Mouse (Mus musculus) embryonic facial prominence, embryonic 13.5 days (tissue): Measurements from ENCODE around the gene Erg. TPM values are rescaled to one million over a fixed set of nuclear protein-coding genes. Genes with fewer than 3 reads are reported as not detected.

ENCODE experiments used
- ATAC-seq: fragments of 200-750 bp; cut with Nextera tagmentation; 2 replicates; pipeline ENCODE4 v1.8.0; 2017; ENCODE audit warnings: low read depth; ENCODE audit not compliant: insufficient number of reproducible peaks, insufficient read depth, low FRiP score, low TSS enrichment
- H3K27ac ChIP-seq: fragments of 300-500 bp; sonication (generic); 2 replicates; pipeline ENCODE4 v1.5.1; 2015; ENCODE audit warnings: moderate library complexity, mild to moderate bottlenecking, inconsistent platforms
- H3K27me3 ChIP-seq: fragments of 300-500 bp; sonication (generic); 2 replicates; pipeline ENCODE4 v1.6.1; 2015; ENCODE audit warnings: mild to moderate bottlenecking, inconsistent platforms
- H3K36me3 ChIP-seq: fragments of 300-500 bp; sonication (generic); 2 replicates; pipeline ENCODE4 v1.6.1; 2015; ENCODE audit warnings: mild to moderate bottlenecking, inconsistent platforms
- H3K4me1 ChIP-seq: fragments of 300-500 bp; sonication (generic); 2 replicates; pipeline ENCODE4 v1.6.1; 2015; ENCODE audit warnings: inconsistent platforms
- H3K4me2 ChIP-seq: fragments of 300-500 bp; sonication (generic); 2 replicates; pipeline ENCODE4 v1.6.1; 2015; ENCODE audit warnings: moderate library complexity, mild to moderate bottlenecking, inconsistent platforms
- H3K4me3 ChIP-seq: fragments of 300-500 bp; sonication (generic); 2 replicates; pipeline ENCODE4 v1.5.1; 2015; ENCODE audit warnings: mild to moderate bottlenecking, inconsistent platforms
- H3K9ac ChIP-seq: fragments of 300-500 bp; sonication (generic); 2 replicates; pipeline ENCODE4 v1.6.1; 2015; ENCODE audit warnings: mild to moderate bottlenecking, inconsistent platforms
- H3K9me3 ChIP-seq: fragments of 300-500 bp; sonication (generic); 2 replicates; pipeline ENCODE4 v1.6.1; 2016; ENCODE audit warnings: inconsistent platforms
- WGBS: fragments of 180-500 bp; shearing (Covaris S2); methylation state at CpG from one replicate; pipeline ENCODE4 v1.1.7; 2015; ENCODE audit warnings: mixed read lengths; 5-methylcytosine and 5-hydroxymethylcytosine counted together
- polyA plus RNA-seq: library from polyadenylated mRNA; unstranded; fragments of >200 nt; fragmentation: Nextera tagmentation; extraction: Ambion mirVana; gene quantifications from 2 replicates; pipeline ENCODE4 v1.2.1, GENCODE M21; 2015

Erg gene
- polyA plus RNA-seq, 1 experiment from 2014 or later: 17.2 TPM

- no peak overlapping the region for H3K4me3 ChIP-seq
- peaks cover 30% of the 10 kb centered on the region for H3K4me1 ChIP-seq
- ATAC-seq: no peak
- no peak overlapping the region for H3K27ac ChIP-seq
- no peak overlapping the region for H3K9ac ChIP-seq
- H3K4me2 ChIP-seq: no peak overlapping the region
- H3K36me3 ChIP-seq: no peaks in the 10 kb centered on the region
- H3K9me3 ChIP-seq: no peaks in the 10 kb centered on the region
- WGBS: 53% methylated on average over 9 of the region's 9 CpGs
- H3K27me3 ChIP-seq: no peaks in the 10 kb centered on the region
Observed at GRCm38 (mm10) chr16:95415372-95415771, 171.0 kb downstream of the Erg start.

- Histone ChIP-seq H3K27ac (0 out of 2 replicates have a peak overlapping the region, but pooled peaks have one; percentile 22), H3K9me3 (no peaks in the 10 kb centered on the region), H3K4me3 (no peak overlapping the region), H3K4me2 (no peak overlapping the region), H3K9ac (no peak overlapping the region), H3K27me3 (no peaks in the 10 kb centered on the region), H3K4me1 (peaks cover 35% of the 10 kb centered on the region), H3K36me3 (no peaks in the 10 kb centered on the region)
- 44% methylated on average over 3 of the region's 3 CpGs for WGBS
- no peak for ATAC-seq
Observed at GRCm38 (mm10) chr16:95413401-95413959, 172.9 kb downstream of the Erg start.

GRCm38 (mm10) chr16:95408096-95408495 lies 178.3 kb downstream of the Erg start:
- Histone ChIP-seq H3K9ac (no peak overlapping the region), H3K4me2 (no peak overlapping the region), H3K4me3 (no peak overlapping the region), H3K9me3 (no peaks in the 10 kb centered on the region), H3K4me1 (peaks cover 24% of the 10 kb centered on the region), H3K27me3 (no peaks in the 10 kb centered on the region), H3K27ac (no peak overlapping the region), H3K36me3 (no peaks in the 10 kb centered on the region)
- WGBS: 58% methylated on average over 14 of the region's 14 CpGs
- ATAC-seq: no peak

GRCm38 (mm10) chr16:95405496-95405895 lies 180.9 kb downstream of the Erg start:
- Histone ChIP-seq H3K9ac (no peak overlapping the region), H3K27me3 (no peaks in the 10 kb centered on the region), H3K4me3 (no peak overlapping the region), H3K4me1 (peaks cover 13% of the 10 kb centered on the region; the same call in 1 of the 2 replicates), H3K27ac (no peak overlapping the region), H3K36me3 (no peaks in the 10 kb centered on the region), H3K4me2 (no peak overlapping the region), H3K9me3 (no peaks in the 10 kb centered on the region)
- no peak for ATAC-seq
- 83% methylated on average over 3 of the region's 3 CpGs for WGBS

GRCm38 (mm10) chr16:95403453-95403852 lies 182.9 kb downstream of the Erg start:
- whole genome bisulfite sequencing: 88% methylated on average over 5 of the region's 5 CpGs
- ATAC-seq: no peak
- peaks cover 12% of the 10 kb centered on the region; the same call in 1 of the 2 replicates for H3K4me1 ChIP-seq
- H3K4me2 ChIP-seq: no peak overlapping the region
- H3K27me3 ChIP-seq: no peaks in the 10 kb centered on the region
- no peaks in the 10 kb centered on the region for H3K36me3 ChIP-seq
- no peak overlapping the region for H3K4me3 ChIP-seq
- H3K27ac ChIP-seq: no peak overlapping the region
- H3K9ac ChIP-seq: no peak overlapping the region
- no peaks in the 10 kb centered on the region for H3K9me3 ChIP-seq

- no peaks in the 10 kb centered on the region for H3K9me3 ChIP-seq
- H3K9ac ChIP-seq: no peak overlapping the region
- no peak overlapping the region for H3K4me2 ChIP-seq
- no peaks in the 10 kb centered on the region for H3K27me3 ChIP-seq
- no peaks in the 10 kb centered on the region for H3K36me3 ChIP-seq
- 83% methylated on average over 9 of the region's 9 CpGs for WGBS
- H3K4me1 ChIP-seq: peaks cover 4% of the 10 kb centered on the region; the same call in 1 of the 2 replicates
- H3K4me3 ChIP-seq: no peak overlapping the region
- no peak overlapping the region for H3K27ac ChIP-seq
- no peak for ATAC-seq
Observed at GRCm38 (mm10) chr16:95401869-95402268, 184.5 kb downstream of the Erg start.

GRCm38 (mm10) chr16:95398761-95399343 lies 187.5 kb downstream of the Erg start:
- peak overlapping the region; percentile 35 for H3K27ac ChIP-seq
- 70% methylated on average over 11 of the region's 11 CpGs for WGBS
- ATAC-seq: no peak

GRCm38 (mm10) chr16:95390787-95391186 lies 195.6 kb downstream of the Erg start:
- Histone ChIP-seq H3K9me3 (no peaks in the 10 kb centered on the region), H3K9ac (no peak overlapping the region), H3K4me2 (no peak overlapping the region), H3K27me3 (no peaks in the 10 kb centered on the region), H3K4me3 (no peak overlapping the region), H3K27ac (peak overlapping the region; percentile 39; the same call in 1 of the 2 replicates), H3K36me3 (no peaks in the 10 kb centered on the region; the same call in 1 of the 2 replicates), H3K4me1 (no peaks in the 10 kb centered on the region; the same call in 1 of the 2 replicates)
- ATAC-seq: no peak
- WGBS: 43% methylated on average over 1 of the region's 1 CpGs

More at GRCm38 (mm10) chr16:95398761-95399343, 187.5 kb downstream of the Erg start:
- Histone ChIP-seq H3K4me3 (no peak overlapping the region), H3K27me3 (no peaks in the 10 kb centered on the region), H3K9me3 (no peaks in the 10 kb centered on the region), H3K9ac (no peak overlapping the region), H3K4me2 (no peak overlapping the region), H3K4me1 (peaks cover 4% of the 10 kb centered on the region; the same call in 1 of the 2 replicates), H3K36me3 (no peaks in the 10 kb centered on the region)

GRCm38 (mm10) chr16:95388811-95389529 lies 197.4 kb downstream of the Erg start:
- Histone ChIP-seq H3K4me3 (no peak overlapping the region), H3K27ac (no peak overlapping the region), H3K9ac (no peak overlapping the region), H3K9me3 (no peaks in the 10 kb centered on the region), H3K4me2 (no peak overlapping the region), H3K36me3 (peaks cover 10% of the 10 kb centered on the region; the same call in 1 of the 2 replicates), H3K4me1 (no peaks in the 10 kb centered on the region; the same call in 1 of the 2 replicates), H3K27me3 (no peaks in the 10 kb centered on the region)
- WGBS: 76% methylated on average over 4 of the region's 4 CpGs
- no peak for ATAC-seq

GRCm38 (mm10) chr16:95388292-95388691 lies 198.1 kb downstream of the Erg start:
- no peaks in the 10 kb centered on the region; the same call in 1 of the 2 replicates for H3K4me1 ChIP-seq
- no peak overlapping the region for H3K4me2 ChIP-seq
- no peaks in the 10 kb centered on the region for H3K9me3 ChIP-seq
- H3K9ac ChIP-seq: no peak overlapping the region
- no peak for ATAC-seq
- H3K27me3 ChIP-seq: no peaks in the 10 kb centered on the region
- H3K36me3 ChIP-seq: peaks cover 10% of the 10 kb centered on the region; the same call in 1 of the 2 replicates
- H3K4me3 ChIP-seq: no peak overlapping the region
- 89% methylated on average over 5 of the region's 5 CpGs for WGBS
- H3K27ac ChIP-seq: no peak overlapping the region

- peaks cover 10% of the 10 kb centered on the region; the same call in 1 of the 2 replicates for H3K36me3 ChIP-seq
- no peaks in the 10 kb centered on the region for H3K9me3 ChIP-seq
- no peak overlapping the region for H3K4me3 ChIP-seq
- no peaks in the 10 kb centered on the region; the same call in 1 of the 2 replicates for H3K4me1 ChIP-seq
- no peak for ATAC-seq
- H3K4me2 ChIP-seq: no peak overlapping the region
- H3K9ac ChIP-seq: no peak overlapping the region
- H3K27me3 ChIP-seq: no peaks in the 10 kb centered on the region
- no peak overlapping the region for H3K27ac ChIP-seq
- 77% methylated on average over 2 of the region's 2 CpGs for WGBS
Observed at GRCm38 (mm10) chr16:95387008-95387407, 199.4 kb downstream of the Erg start.
